Mouse (Mus musculus) intestine, postnatal 0 days (tissue): ENCODE measurements around the gene Baiap2l2. TPM values are rescaled to one million over a fixed set of nuclear protein-coding genes. Genes with fewer than 3 reads are reported as not detected.

Experiments used
- ATAC-seq: fragments of 200-750 bp; cut with Nextera tagmentation; 2 replicates; pipeline ENCODE4 v1.8.0; 2017; ENCODE audit warnings: mild to moderate bottlenecking, moderate TSS enrichment, moderate library complexity
- H3K27ac ChIP-seq: fragments of 300-500 bp; sonication (generic); 2 replicates; pipeline ENCODE4 v1.5.1; 2014; ENCODE audit warnings: mild to moderate bottlenecking, low read depth, low read length, moderate library complexity
- H3K27me3 ChIP-seq: fragments of 300-500 bp; sonication (generic); replicated peaks from 2 replicates; pipeline ENCODE4 v1.6.1; 2014; ENCODE audit warnings: low read length, mixed read lengths; ENCODE audit not compliant: control insufficient read depth, insufficient read depth
- H3K36me3 ChIP-seq: fragments of 300-500 bp; sonication (generic); 2 replicates; pipeline ENCODE4 v1.6.1; 2014; ENCODE audit warnings: mild to moderate bottlenecking, moderate library complexity; ENCODE audit not compliant: control insufficient read depth, insufficient read depth
- H3K4me1 ChIP-seq: fragments of 300-500 bp; sonication (generic); replicated peaks from 2 replicates; pipeline ENCODE4 v1.6.1; 2014; ENCODE audit warnings: antibody characterized with exemption, low read length, mixed read lengths; ENCODE audit not compliant: control insufficient read depth, insufficient read depth
- H3K4me2 ChIP-seq: fragments of 300-500 bp; sonication (generic); replicated peaks from 2 replicates; pipeline ENCODE4 v1.6.1; 2014; ENCODE audit warnings: low read depth, mild to moderate bottlenecking, moderate library complexity
- H3K4me3 ChIP-seq: fragments of 300-500 bp; sonication (generic); 2 replicates; pipeline ENCODE4 v1.5.1; 2014; ENCODE audit warnings: low read depth, low read length
- H3K9ac ChIP-seq: fragments of 300-500 bp; sonication (generic); 2 replicates; pipeline ENCODE4 v1.6.1; 2014; ENCODE audit warnings: mild to moderate bottlenecking, low read depth, low read length
- H3K9me3 ChIP-seq: fragments of 300-500 bp; sonication (generic); 2 replicates; pipeline ENCODE4 v1.6.1; 2016; ENCODE audit warnings: mixed run types; ENCODE audit not compliant: control insufficient read depth
- CTCF ChIP-seq: sonication (generic); IDR thresholded peaks from 2 replicates; pipeline ENCODE4 v1.5.1; 2016; ENCODE audit warnings: low read depth, mild to moderate bottlenecking, control low read depth, antibody characterized with exemption, moderate library complexity
- WGBS: fragments of 180-500 bp; shearing (Covaris S2); extraction: QIAGEN DNeasy Blood & Tissue Kit; methylation state at CpG from one replicate; pipeline ENCODE4 v1.1.7; 2014; 5-methylcytosine and 5-hydroxymethylcytosine counted together
- polyA plus RNA-seq: library from polyadenylated mRNA; unstranded; fragments of >200 nt; fragmentation: Nextera tagmentation; extraction: Ambion mirVana; gene quantifications from 2 replicates; pipeline ENCODE4 v1.2.1, GENCODE M21; 2015

The Baiap2l2 gene
- polyA plus RNA-seq, 1 experiment from 2014 or later, result 19.3 TPM

GRCm38 (mm10) chr15:79271124-79271746 lies 14.1 kb downstream of the Baiap2l2 start:
- ATAC-seq, result 0 out of 2 replicates have a peak, but pooled peaks have one; percentile 19
- Histone ChIP-seq H3K9ac (no peak overlapping the region), H3K36me3 (peaks cover 20% of the 10 kb centered on the region), H3K9me3 (no peaks in the 10 kb centered on the region), H3K27ac (no peak overlapping the region), H3K4me3 (no peak overlapping the region; the same call in 1 of the 2 replicates), H3K4me2 (peak overlapping the region; percentile 58), H3K4me1 (0 out of 2 replicates have a peak, but pooled peaks cover 3% of the 10 kb centered on the region), H3K27me3 (no peaks in the 10 kb centered on the region)
- peak; percentile 79 for TF ChIP-seq CTCF
- 12% methylated on average over 17 of the region's 17 CpGs for WGBS

- Histone ChIP-seq H3K9me3 (no peaks in the 10 kb centered on the region), H3K4me1 (0 out of 2 replicates have a peak, but pooled peaks cover 3% of the 10 kb centered on the region), H3K4me2 (peak overlapping the region; percentile 58), H3K9ac (no peak overlapping the region), H3K36me3 (peaks cover 20% of the 10 kb centered on the region), H3K27me3 (no peaks in the 10 kb centered on the region), H3K27ac (no peak overlapping the region), H3K4me3 (peak overlapping the region; percentile 14; the same call in 1 of the 2 replicates)
- 4% methylated on average over 33 of the region's 33 CpGs for WGBS
- peak; percentile 38; the same call in 1 of the 2 replicates for ATAC-seq
- peak; percentile 25; the same call in 1 of the 2 replicates for TF ChIP-seq CTCF
Observed at GRCm38 (mm10) chr15:79270317-79271123, 14.8 kb downstream of the Baiap2l2 start.

- Histone ChIP-seq H3K9ac (no peak overlapping the region), H3K4me3 (no peak overlapping the region), H3K4me2 (no peak overlapping the region), H3K9me3 (no peaks in the 10 kb centered on the region), H3K27ac (no peak overlapping the region), H3K27me3 (no peaks in the 10 kb centered on the region), H3K36me3 (peaks cover 28% of the 10 kb centered on the region), H3K4me1 (0 out of 2 replicates have a peak, but pooled peaks cover 3% of the 10 kb centered on the region)
- WGBS, result 24% methylated on average over 1 of the region's 1 CpGs
- no peak for ATAC-seq
- TF ChIP-seq CTCF, result no peak
Observed at GRCm38 (mm10) chr15:79268521-79268920, 16.8 kb downstream of the Baiap2l2 start.

GRCm38 (mm10) chr15:79265384-79265783 lies 20.0 kb downstream of the Baiap2l2 start:
- 62% methylated on average over 4 of the region's 4 CpGs for WGBS
- Histone ChIP-seq H3K36me3 (peaks cover 41% of the 10 kb centered on the region), H3K4me2 (no peak overlapping the region), H3K9ac (no peak overlapping the region), H3K4me3 (no peak overlapping the region), H3K9me3 (no peaks in the 10 kb centered on the region), H3K27ac (no peak overlapping the region), H3K27me3 (no peaks in the 10 kb centered on the region), H3K4me1 (peaks cover 4% of the 10 kb centered on the region; the same call in 1 of the 2 replicates)
- TF ChIP-seq CTCF, result no peak
- ATAC-seq, result no peak

- Histone ChIP-seq H3K4me2 (no peak overlapping the region), H3K9ac (no peak overlapping the region), H3K9me3 (no peaks in the 10 kb centered on the region), H3K27ac (no peak overlapping the region), H3K4me3 (no peak overlapping the region), H3K4me1 (peaks cover 4% of the 10 kb centered on the region; the same call in 1 of the 2 replicates), H3K36me3 (peaks cover 44% of the 10 kb centered on the region), H3K27me3 (no peaks in the 10 kb centered on the region)
- no peak for TF ChIP-seq CTCF
- WGBS, result 94% methylated on average over 6 of the region's 6 CpGs
- no peak for ATAC-seq
Observed at GRCm38 (mm10) chr15:79263726-79264125, 21.6 kb downstream of the Baiap2l2 start.

GRCm38 (mm10) chr15:79262786-79263309 lies 22.5 kb downstream of the Baiap2l2 start:
- no peak overlapping the region for H3K27ac ChIP-seq
- no peak for TF ChIP-seq CTCF
- H3K27me3 ChIP-seq, result no peaks in the 10 kb centered on the region
- H3K36me3 ChIP-seq, result peaks cover 43% of the 10 kb centered on the region
- no peak overlapping the region for H3K4me3 ChIP-seq
- H3K9me3 ChIP-seq, result no peaks in the 10 kb centered on the region
- no peak overlapping the region for H3K4me2 ChIP-seq
- peaks cover 4% of the 10 kb centered on the region; the same call in 1 of the 2 replicates for H3K4me1 ChIP-seq
- WGBS, result 94% methylated on average over 3 of the region's 3 CpGs
- ATAC-seq, result no peak
- H3K9ac ChIP-seq, result no peak overlapping the region
